Mouse (Mus musculus) erythroblast, embryonic 14.5 days (primary cell): Measurements from ENCODE around the gene Syt3.

Source experiments
- GATA1 ChIP-seq: IDR thresholded peaks from 2 replicates; pipeline ENCODE4 v1.6.1; 2012; ENCODE audit warnings: low read length, inconsistent platforms, mixed read lengths
- TAL1 ChIP-seq: IDR thresholded peaks from 3 replicates; pipeline ENCODE4 v1.6.1; 2012; ENCODE audit warnings: low read length, inconsistent platforms, mixed read lengths

GRCm38 (mm10) chr7:44406015-44406355 lies 22.1 kb downstream of the Syt3 start:
- TF ChIP-seq GATA1 (no peak), TAL1 (no peak)
